Mouse (Mus musculus) bone marrow macrophage, adult 2 months (primary cell): ENCODE measurements around the gene Sept9. TPM values are rescaled to one million over a fixed set of nuclear protein-coding genes. Genes with fewer than 3 reads are reported as not detected.
A peak's percentile ranks its signal among the peaks of the same experiment; 100 is the strongest.

ENCODE experiments used
- H3K27ac ChIP-seq: 2 replicates; pipeline ENCODE4 v1.5.1; 2012; ENCODE audit warnings: low read depth, low read length; ENCODE audit not compliant: insufficient read depth
- H3K4me1 ChIP-seq: 2 replicates; pipeline ENCODE4 v1.6.1; 2012; ENCODE audit warnings: low read length; ENCODE audit not compliant: control insufficient read depth, insufficient read depth
- H3K4me3 ChIP-seq: 2 replicates; pipeline ENCODE4 v1.5.1; 2012; ENCODE audit warnings: mild to moderate bottlenecking, low read length, moderate library complexity; ENCODE audit not compliant: insufficient read depth
- CTCF ChIP-seq: IDR thresholded peaks from 2 replicates; pipeline ENCODE4 v1.5.1; 2012; ENCODE audit warnings: low read depth, mild to moderate bottlenecking, low read length, moderate library complexity
- POLR2A ChIP-seq: IDR thresholded peaks from 2 replicates; pipeline ENCODE4 v1.6.1; 2012; ENCODE audit warnings: mild to moderate bottlenecking, low read depth, low read length, borderline replicate concordance
- polyA plus RNA-seq: library from polyadenylated mRNA; stranded (reverse); fragments of >200 nt; gene quantifications from 2 replicates; pipeline ENCODE4 v1.2.4, GENCODE M21; 2012; ENCODE audit not compliant: missing spikeins, insufficient read depth, insufficient read length

Sept9 gene
- polyA plus RNA-seq, 1 experiment = 123 TPM

DNA sequence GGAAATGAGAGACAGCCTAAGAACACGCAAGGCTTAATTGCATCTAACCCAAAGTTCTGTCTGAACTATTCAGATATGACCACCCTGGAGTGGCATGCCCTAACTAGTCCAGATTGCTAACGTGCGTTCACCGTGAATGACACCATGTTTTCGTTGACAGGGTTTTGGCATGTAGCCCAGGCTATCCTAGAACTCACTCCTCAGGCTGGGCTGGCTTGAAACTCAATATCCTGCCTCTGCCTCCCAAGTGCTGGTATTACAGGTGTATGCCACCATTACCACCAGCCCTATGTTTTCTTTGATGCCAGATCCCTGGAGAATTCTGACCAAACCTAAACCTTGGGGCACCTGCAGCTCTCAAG, 39.5 kb upstream of the Sept9 start:
- Histone ChIP-seq H3K27ac (no peak overlapping the region), H3K4me1 (0 out of 2 replicates have a peak, but pooled peaks cover 2% of the 10 kb centered on the region), H3K4me3 (no peak overlapping the region)
- no peak for TF ChIP-seq CTCF

DNA sequence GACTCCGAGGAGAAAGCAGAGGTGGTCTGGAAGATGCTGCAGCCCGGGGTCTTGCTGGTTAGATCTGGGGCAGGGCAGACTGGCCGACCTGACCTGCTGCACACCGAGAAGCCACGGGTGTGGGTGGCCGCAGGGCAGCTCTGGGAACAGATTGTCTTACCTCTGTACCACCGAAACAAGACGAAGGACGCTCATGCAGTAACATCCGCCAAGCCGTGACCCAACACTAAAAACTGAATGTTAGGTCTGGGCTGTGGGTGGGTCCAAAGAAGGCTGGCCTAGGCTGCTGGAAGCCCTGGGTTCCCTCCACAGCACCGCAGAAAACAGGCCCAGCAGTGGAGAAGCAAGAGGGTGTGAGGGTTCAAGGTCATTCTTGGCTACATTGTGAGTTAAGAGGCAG, 38.7 kb upstream of the Sept9 start:
- H3K4me3 ChIP-seq = no peak overlapping the region
- no peaks in the 10 kb centered on the region for H3K4me1 ChIP-seq
- no peak overlapping the region for H3K27ac ChIP-seq
- TF ChIP-seq CTCF (no peak), POLR2A (no peak)

DNA sequence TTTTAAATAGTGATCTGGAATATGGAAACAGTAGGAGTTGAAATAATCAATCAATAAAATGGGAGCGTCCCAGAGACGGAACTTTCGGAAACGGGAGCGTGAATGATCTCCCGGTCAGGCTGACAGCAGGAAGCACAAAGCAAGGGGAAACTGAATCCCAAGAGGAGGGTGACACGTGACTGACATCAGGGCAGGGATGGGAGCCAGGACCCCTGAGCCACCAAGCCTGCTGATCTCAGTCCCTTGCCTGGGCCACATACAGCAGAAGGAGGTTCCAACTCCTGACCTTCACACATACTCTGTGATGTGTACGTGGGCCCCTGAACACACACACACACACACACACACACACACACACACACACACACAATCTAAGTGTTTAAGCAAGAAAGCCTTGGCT, 37.9 kb upstream of the Sept9 start:
- Histone ChIP-seq H3K4me1 (peaks cover under 1% of the 10 kb centered on the region), H3K4me3 (no peak overlapping the region), H3K27ac (no peak overlapping the region)
- TF ChIP-seq POLR2A (no peak), CTCF (no peak)

DNA sequence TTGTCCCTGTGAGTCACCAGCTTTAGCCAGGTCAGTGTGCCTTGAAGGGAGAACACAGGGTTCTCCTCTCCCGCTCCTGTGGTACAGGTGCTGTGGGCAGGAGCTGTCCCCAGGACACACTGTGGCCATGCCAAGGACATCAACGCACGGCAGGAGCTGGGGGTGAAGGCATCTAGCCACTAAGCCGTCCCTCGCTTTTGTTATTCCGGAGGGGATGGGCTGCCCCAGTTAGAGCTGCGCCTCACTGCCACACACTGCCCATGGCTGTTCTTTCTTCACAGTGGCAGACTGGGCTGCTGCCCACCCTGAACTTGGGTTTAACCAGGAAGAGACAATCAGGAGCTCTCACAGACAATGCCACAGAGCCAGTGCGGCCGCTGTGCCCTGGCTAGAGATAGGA, 36.4 kb upstream of the Sept9 start:
- H3K4me3 ChIP-seq = no peak overlapping the region

DNA sequence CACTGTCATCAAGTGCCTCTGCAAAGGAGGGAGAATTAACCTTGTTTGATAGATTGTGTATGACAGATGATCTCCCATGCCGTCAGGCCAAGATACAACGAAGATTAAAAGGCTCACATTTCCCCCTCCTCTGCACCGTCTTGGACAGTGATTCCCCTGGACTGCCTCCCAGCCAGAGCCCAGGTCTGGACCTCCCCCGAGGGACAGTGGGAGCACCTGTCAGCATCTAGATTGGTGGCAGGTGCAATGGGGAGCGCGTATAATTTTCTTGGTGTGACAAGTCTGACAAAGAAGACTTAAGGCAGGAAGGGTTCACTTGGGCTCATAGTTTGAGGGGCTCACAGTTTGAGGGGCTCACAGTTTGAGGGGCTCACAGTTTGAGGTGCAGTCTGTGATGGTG, 35.7 kb upstream of the Sept9 start:
- no peak overlapping the region for H3K27ac ChIP-seq
- TF ChIP-seq CTCF = no peak
- no peak for TF ChIP-seq POLR2A

More for the DNA sequence above, 36.4 kb upstream of the Sept9 start:
- TF ChIP-seq CTCF (no peak), POLR2A (no peak)
- Histone ChIP-seq H3K27ac (no peak overlapping the region), H3K4me1 (peaks cover 4% of the 10 kb centered on the region)

DNA sequence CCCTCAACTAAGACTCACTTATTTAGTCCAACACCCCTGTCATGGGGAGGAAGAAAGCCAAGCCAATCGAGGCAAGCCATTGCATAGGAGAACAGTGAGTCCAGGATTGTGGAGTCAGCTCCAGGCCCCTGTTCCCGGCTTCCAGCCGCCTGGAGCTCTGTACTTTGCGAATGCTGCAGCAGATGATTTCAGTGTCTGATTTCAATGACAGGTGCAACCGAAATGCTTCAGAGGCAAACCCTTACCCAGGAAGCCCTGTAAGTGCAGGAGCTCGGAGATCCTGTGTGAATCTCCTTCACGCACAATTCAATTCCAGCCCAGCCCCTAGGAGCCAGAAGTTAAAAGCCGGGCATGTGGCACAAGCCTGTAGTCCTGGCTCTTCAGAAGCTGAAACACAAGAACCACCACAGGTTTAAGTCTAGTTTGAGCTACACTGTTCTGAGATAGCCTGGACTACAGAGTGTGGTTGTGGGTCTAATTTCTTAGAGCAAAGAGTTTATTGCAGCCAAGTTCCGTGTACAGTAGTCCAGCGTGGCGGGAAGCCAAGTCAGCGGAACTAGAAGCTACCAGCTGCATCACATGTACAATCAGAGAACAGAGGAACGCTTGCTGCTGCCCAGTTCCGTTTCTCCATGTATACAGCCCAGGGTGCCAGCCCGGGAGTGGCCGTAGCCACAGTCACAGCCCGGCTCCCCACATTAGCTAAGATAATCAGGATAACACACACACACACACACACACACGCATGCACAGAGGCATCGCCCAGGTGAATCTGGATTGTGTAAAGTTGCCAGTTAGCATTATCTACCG, 31.0 kb upstream of the Sept9 start:
- Histone ChIP-seq H3K4me3 (no peak overlapping the region), H3K27ac (no peak overlapping the region), H3K4me1 (peaks cover 4% of the 10 kb centered on the region)
- no peak for TF ChIP-seq POLR2A

More for the DNA sequence above, 35.7 kb upstream of the Sept9 start:
- H3K4me3 ChIP-seq = no peak overlapping the region
- peaks cover 4% of the 10 kb centered on the region for H3K4me1 ChIP-seq

DNA sequence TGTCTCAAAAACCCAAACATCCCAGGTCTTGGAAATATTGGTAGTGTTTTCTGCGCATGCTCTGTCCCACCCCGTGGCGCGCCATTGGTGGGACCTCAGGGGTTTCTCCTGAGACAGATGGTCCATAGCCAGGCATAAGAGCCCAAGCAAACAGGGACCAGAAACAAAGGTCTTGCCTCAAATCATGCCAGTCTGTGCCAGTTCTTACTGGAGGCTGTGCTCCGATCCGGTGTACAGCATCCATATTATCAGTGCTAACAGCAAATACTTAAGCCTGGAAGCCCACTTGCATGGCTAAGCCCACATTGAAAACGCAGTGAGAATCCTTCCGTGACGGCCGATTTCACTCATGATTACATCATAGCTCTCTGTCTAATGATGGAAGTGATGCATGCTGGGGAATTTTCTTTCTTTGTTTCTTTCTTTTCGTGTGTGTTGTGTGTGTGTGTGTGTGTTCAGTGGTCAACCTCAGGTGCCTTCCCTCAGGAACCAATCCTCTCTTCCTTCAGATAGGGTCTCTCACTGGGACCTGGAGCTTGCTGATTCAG, 30.3 kb upstream of the Sept9 start:
- Histone ChIP-seq H3K4me1 (peaks cover 4% of the 10 kb centered on the region), H3K27ac (no peak overlapping the region), H3K4me3 (no peak overlapping the region)
- TF ChIP-seq CTCF (no peak), POLR2A (no peak)

DNA sequence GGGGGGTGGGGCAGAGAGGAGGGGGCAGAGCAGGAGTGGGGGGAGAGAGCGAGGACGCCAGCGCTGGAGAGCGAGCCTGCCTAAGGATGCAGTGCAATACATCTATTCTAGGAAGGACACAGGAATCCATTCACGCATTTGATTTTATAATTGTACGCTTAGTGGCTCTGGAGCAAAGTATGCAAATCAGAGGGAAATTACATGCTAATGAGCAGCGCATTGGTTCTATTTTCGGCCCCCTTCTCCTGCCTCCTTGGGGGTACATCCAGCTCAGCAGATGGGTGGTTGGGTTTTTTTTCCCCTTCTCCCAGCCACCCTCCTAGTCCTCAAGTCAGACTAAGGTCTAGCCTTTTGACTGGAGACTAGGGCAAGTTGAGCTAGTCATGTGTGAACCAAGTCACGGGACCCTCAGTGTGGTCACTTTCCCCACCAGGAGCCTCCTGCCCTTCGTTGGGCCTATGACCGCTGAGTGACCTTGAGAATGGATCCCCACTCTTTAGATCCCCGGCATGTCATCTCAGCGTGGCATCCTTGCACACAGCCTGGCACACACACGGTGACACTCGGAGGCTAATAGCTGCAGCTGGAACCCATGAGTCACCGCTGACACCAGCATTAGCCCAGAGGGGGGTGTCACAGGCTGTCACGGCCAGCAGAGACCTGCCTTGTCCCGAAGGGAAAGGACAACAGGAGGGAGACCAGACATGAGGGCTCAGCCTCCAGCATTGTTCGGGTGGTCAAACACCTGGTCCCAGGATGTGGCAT, 29.5 kb upstream of the Sept9 start:
- Histone ChIP-seq H3K4me1 (peaks cover 4% of the 10 kb centered on the region), H3K4me3 (no peak overlapping the region), H3K27ac (no peak overlapping the region)
- TF ChIP-seq POLR2A = no peak
- TF ChIP-seq CTCF = no peak

DNA sequence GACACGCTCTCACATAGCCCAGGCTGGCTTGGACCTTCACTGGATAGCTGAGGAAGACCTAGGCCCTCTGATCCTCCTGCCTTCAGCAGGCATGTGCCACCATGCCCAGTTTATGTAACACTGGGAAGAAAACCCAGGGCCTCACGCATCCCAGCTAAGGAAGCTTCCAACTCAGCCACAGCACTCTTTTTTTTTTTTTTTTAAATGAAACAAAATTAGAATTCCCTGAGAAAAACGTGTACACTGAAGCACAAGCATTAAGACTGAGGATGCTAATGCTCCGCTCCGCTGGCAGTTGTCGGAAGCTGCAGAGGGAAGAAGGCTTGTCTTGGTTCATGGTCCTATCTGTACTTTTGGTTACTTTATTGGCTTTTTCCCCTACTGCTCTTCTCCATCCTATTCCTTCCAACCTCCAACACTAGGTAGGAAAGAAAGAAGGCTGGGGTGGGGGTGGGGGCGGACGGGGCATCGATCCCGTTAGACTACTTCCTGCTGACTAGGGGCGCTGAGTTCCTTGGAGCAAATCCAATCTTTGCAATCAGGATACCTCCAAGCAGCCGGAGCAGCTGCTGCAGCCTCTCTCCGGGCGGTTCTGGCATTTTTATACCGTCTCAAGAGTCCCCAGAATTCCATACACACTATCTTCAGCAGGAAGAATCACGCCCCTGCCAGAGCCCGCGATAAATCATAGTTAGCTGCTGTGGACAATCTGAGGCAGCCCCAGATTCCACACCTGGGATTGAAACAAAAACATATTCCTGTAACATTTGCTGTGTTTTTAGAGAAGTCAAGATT, 25.2 kb upstream of the Sept9 start:
- H3K27ac ChIP-seq = peak overlapping the region; percentile 4; the same call in 1 of the 2 replicates
- no peaks in the 10 kb centered on the region; the same call in none of the 2 replicates for H3K4me1 ChIP-seq
- peak overlapping the region; percentile 8; the same call in 1 of the 2 replicates for H3K4me3 ChIP-seq
- TF ChIP-seq POLR2A (no peak), CTCF (no peak)
